Mouse (Mus musculus): Measurements from ENCODE around the gene Ap2a2.
A peak's percentile ranks its signal among the peaks of the same experiment; 100 is the strongest.
"Not testable (repeated sequence)": the region's sequence is repeated elsewhere in the genome, so short reads cannot be mapped to it uniquely, and the experiment has no call there.

Gene Ap2a2

GRCm38 (mm10) chr7:141593056-141593455, 31.1 kb downstream of the Ap2a2 start:
- DNase-seq (ENCODE audit: low spot score in 2 of 2): no peak

DNA sequence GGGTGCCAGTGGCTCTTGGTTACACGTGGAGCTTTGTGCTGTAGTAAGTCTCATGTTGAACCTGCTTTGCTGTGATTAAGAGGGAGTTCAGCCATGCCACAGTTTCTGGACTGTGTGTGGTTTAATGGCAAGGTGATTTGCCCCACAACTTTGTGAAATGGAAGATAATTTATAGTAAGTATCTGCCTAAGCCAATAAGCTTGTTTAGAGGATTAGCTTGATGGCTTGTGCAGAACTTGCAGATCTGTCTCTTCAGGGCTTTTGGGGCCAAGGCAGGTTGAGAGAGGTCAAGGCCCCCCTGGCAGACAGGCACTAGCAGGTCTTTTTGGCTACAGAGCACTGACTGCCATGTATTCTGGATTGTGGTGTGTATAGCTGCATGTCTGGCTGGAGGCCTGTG, 35.0 kb downstream of the Ap2a2 start:
- DNase-seq (ENCODE audit: low spot score in 2 of 2): no peak

DNA sequence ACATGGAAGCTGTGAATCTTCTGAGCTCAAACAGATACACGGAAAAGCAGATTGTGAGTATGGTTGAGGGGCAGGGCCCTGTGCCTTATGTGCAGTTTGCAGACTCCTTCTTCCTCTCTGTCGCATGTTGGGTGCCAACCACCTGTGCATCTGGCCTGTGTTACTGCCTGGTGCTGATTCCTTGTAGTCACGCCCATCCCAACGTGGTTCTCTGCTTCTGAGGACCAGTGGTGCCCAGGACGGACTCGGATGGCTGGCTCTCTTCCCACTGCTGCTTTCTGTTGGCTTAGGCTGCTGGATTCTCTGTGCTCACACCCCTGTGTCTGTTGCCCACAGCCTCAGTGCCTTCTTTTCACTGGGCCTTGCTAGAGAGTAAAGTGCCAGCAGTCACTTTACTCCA, 35.6 kb downstream of the Ap2a2 start:
- no peak for DNase-seq (ENCODE audit: low spot score in 2 of 2)

DNA sequence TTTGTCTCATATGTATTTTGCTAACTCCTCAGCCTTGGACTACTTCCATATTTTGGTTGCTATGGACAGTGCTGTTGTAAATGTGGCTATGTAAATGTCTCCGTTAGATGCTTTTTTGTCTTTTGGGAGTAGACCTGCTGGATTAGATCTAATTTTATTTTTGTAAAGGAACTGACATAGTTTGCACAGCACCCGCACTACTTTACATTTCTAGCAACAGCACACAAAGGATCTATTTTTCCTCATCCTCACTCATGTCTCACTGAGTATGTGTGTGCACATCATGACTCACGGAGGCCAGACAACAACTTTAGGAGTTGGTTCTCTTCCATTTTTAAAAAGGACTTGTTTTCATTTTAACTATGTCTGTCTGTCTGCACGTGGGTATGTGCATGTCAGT, 45.7 kb downstream of the Ap2a2 start:
- DNase-seq (ENCODE audit: low spot score in 2 of 2): peak in 1 of 2 experiments; percentile 58

DNA sequence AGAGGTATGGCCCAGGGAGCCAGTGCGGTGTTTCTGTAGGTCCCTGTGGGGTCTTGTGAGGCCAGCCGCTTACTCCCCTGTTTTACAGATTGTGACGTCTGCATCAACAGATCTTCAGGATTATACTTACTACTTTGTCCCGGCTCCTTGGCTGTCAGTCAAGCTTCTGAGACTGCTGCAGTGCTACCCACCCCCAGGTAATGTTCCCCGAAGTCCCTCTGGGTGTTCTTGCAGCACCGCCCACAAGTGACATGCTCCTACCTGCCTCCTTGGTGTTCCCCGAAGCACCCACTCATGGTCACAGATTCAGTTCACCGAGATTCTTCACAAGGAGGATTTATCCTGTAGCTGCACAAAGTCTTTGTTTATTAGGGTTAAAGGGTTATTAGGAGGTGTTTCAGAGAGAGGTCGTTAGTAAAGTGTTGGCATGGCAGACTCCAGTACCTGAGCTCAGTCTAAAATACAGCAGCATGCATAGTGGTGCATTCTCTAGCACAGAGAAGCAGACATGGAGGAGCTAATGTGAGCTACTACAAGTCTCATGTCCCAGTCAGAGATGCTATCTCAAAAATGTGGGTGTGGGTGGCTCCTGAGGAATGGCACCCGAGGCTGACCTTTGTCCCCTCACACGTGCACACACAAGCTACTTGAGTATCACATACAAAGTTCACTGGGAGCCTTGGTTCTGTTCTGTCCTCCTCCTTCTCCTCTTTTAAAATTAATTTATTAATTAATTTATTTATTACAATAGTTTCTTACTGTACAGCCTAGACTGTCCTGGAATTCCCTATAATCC, 47.9 kb downstream of the Ap2a2 start:
- peak; percentile 36 to 51 for DNase-seq (ENCODE audit: low spot score in 2 of 2)

DNA sequence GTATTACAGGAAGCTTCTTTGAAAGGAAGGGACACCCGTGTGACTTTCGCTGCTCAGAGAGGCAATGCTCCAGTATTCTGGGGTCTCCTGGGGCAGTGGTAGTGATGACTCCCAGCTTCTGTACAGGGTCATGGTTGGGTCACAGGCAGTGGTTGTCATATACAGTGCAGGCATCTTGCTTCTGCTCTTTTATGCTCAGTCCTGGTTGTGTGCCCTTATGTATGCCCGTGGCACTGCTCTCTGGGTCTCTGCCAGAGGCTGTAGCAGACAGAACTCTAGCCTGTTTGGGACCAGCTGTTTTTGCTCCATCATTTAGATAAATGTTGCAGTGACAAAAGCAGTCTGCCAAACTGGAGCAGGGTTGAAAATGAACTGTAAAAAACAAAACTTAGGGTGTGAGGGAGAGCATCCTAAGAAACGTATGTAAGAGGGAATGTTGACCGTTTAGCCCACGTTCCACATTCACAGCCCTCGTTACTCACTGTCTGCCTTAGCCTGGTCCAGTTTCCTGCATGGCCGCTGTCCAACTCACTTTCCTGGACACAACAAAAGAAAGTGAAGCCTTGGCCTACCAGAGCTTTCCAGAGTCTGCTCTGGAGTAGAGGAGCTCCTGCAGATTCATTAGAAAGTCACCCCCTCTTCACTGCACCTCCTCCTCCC, 49.9 kb downstream of the Ap2a2 start:
- DNase-seq (ENCODE audit: low spot score in 2 of 2): no peak

- no peak for DNase-seq (ENCODE audit: low spot score in 2 of 2)
Observed at GRCm38 (mm10) chr7:141612371-141612760, 50.4 kb downstream of the Ap2a2 start.

GRCm38 (mm10) chr7:141612791-141613190, 50.8 kb downstream of the Ap2a2 start:
- no peak for DNase-seq (ENCODE audit: low spot score in 2 of 2)

GRCm38 (mm10) chr7:141614329-141614832, 52.4 kb downstream of the Ap2a2 start:
- DNase-seq (ENCODE audit: low spot score in 2 of 2): no peak

DNA sequence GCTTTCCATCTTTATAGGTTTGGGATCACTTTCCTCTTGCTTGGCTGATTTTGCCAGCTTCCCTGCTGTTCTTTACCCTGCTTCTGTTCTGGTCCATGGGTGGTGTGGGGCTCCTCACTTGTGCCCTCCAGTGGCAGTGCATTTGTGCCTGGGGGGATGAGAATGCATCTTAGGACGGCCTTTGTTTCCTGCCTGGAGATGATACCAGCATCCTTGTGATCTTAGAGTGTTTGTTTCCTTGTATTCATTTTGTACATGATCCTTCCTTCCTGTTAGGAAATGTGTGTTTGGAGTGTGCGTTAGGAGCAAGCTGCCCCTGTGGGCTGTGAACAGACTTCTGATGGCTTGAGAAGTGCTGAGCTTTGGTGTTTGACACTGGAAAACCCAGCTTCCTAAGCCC, 62.2 kb downstream of the Ap2a2 start:
- no peak for DNase-seq (ENCODE audit: low spot score in 2 of 2)

- no peak for DNase-seq (ENCODE audit: low spot score in 2 of 2)
Observed at GRCm38 (mm10) chr7:141625120-141625810, 63.3 kb downstream of the Ap2a2 start.

GRCm38 (mm10) chr7:141628018-141628417, 66.0 kb downstream of the Ap2a2 start:
- no peak for DNase-seq (ENCODE audit: low spot score in 2 of 2)

DNA sequence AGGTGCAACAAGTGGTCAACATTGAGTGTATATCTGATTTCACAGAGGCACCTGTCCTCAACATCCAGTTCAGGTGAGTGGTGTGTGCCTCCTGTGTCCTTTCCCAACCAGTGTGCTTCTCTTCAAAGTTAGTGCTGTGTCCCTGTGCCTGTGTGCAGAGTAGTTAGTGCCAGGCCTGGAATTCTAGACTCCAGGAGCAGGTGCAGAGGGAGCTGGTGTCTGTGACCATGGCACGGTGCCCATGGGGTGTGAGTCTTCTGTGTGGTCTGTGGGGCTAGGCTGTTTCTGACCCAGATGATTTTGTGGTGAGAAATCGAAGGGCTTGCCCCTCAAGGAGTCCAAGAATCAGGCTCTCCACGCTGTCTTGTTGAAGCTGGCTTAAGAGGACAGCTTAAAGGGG, 67.3 kb downstream of the Ap2a2 start:
- DNase-seq (ENCODE audit: low spot score in 2 of 2): no peak

GRCm38 (mm10) chr7:141638077-141638476, 76.1 kb downstream of the Ap2a2 start:
- DNase-seq (ENCODE audit: low spot score in 2 of 2): not testable (repeated sequence)

GRCm38 (mm10) chr7:141638513-141639334, 76.8 kb downstream of the Ap2a2 start:
- DNase-seq (ENCODE audit: low spot score in 2 of 2): not testable (repeated sequence)

DNA sequence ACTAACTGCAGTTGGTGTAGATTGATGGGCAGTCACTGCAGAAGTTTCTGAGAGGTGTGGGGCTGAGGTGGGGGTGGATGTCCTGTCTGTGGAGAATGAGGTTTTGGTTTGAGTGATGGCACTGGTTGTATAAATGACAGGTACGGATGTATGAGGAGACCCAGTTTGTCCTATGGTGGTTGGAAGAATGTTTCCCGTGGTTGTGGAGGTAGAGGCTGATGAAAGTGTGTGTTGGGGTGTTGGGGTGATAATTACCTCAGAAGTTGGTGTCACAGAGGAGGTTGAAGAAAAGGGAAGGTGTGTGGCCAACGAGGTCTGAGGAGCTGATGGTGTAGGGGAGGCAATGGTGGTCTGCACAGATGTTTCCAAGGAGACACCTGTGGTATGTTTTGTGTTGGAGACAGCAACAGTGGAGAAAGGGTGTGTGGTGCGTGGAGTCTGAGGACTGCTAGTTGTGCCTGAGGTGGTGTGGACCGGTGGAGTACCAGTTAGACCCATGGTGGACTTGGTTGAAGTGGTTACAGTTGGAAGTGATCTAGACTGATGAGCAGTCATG, 77.4 kb downstream of the Ap2a2 start:
- DNase-seq (ENCODE audit: low spot score in 2 of 2): not testable (repeated sequence)

- no peak for DNase-seq (ENCODE audit: low spot score in 2 of 2)
Observed at GRCm38 (mm10) chr7:141642375-141642774, 80.4 kb downstream of the Ap2a2 start.

DNA sequence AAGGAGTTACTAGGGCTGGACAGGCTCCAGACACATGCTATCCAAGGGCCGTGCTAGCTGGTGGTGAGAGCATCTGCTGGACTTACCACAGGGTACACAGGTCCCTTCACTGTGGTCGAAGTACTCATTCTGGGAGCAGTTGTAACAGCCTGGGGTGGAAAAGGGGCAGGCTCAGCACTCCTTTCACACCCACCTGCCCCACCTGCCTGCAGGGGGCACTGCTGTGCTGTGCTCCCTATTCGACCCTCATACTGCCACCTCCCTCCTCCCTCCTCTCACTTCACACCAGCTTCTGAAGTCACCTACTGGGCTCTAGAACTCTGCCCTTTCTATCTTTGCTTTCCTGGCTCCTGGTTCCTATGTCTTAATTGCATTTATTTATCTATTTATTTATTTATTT, 81.2 kb downstream of the Ap2a2 start:
- no peak for DNase-seq (ENCODE audit: low spot score in 2 of 2)

DNA sequence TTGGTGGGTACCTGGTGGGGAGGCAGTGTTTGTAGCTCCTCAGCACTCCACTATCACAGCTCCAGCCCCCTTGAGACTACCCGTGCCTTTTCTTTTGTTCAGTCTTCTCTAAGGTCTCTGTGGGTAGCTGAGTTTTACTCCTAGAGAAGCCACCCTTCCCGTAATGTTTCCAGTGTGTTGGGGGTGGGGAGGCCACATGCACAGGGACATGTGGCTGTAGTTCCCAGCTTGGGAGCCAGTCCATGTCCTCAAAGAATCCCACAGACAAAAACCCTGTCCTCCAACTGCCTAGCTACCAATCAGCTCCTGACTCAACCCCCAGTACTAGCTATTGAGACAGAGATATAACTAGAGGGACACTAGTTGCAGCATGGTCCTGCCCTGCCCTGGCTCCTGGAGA, 85.1 kb downstream of the Ap2a2 start:
- DNase-seq (ENCODE audit: low spot score in 2 of 2): no peak

GRCm38 (mm10) chr7:141647815-141648214, 85.8 kb downstream of the Ap2a2 start:
- no peak for DNase-seq (ENCODE audit: low spot score in 2 of 2)

GRCm38 (mm10) chr7:141652191-141652590, 90.2 kb downstream of the Ap2a2 start:
- no peak for DNase-seq (ENCODE audit: low spot score in 2 of 2)
